In the genomic region with DNA sequence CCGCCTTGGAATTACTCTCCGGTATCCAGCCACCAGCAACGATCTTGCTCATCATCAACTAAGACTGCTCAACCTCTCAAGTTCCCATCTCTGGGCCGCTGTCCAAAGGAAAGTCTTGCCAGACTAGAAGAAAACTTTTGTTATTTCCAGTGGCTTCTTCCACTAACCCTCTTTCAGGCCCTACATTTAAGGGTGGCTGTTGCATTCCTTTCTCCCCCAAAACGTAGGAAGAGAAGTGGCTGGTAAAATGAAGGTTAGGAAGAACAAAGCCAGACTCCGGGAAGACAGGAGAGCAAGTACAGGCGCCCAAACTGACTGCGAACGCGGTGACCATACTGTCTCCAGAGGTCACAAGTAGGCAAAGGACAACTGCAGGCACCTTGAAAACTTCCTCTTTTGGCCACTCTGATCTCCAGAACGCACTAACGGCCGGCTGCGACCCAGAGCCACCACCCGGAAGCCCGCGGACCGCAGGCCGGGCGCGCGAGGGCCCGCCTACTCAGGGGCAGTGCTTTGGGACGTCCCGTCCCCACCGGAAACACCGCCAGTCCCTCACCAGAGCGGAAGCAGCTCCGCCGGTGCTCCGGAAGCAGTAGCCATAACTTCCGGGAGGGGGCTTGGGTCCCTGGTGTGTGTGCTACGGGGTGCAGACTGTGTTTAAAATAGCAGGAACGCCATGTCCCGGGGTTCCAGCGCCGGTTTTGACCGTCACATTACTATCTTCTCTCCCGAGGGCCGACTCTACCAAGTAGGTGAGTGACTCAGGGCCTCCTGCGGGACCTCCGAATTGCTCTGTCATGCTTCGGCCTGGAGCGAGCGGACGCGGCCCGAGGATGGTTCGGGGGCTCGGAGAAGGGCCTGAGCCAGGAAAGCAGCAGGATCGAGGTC, we compare ENCODE assay signal across 8 mouse cellular contexts. TPM values are rescaled to one million over a fixed set of nuclear protein-coding genes. Genes with fewer than 3 reads are reported as not detected.
DNase-seq lines count a peak whose midpoint lies in the region; ATAC-seq lines count a peak whose summit lies in the region.

No protein-coding gene starts in this region.

- peaks cover 5% of the 10 kb centered on the region; the same call in 1 of the 2 replicates for H3K4me1 ChIP-seq in hindbrain, embryonic 11.5 days (replicated peaks; ENCODE audit: control insufficient read depth, insufficient read depth, low read length)

- no peaks in the 10 kb centered on the region for H3K36me3 ChIP-seq in hindbrain, embryonic 11.5 days (ENCODE audit: control insufficient read depth, insufficient read depth, low read length)

- DNase-seq in MN1 (ENCODE audit: low spot score) = peak; percentile 99
- DNase-seq in cerebellum, adult 9-10 months = peak; percentile 86
- DNase-seq in frontal cortex, adult 2 months (ENCODE audit: extremely low spot score in 1 of 2, low spot score in 1 of 2) = peak; percentile 75 to 89
- DNase-seq in hindbrain, embryonic 11.5 days (ENCODE audit: low spot score) = peak; percentile 94
- peak; percentile 85 to 89 for DNase-seq in layer of hippocampus, postnatal 10 days (ENCODE audit: low spot score in 2 of 2)
- DNase-seq in lung, postnatal 10 days = peak; percentile 95
- peak; percentile 90 for DNase-seq in ovary, postnatal 36 days (ENCODE audit: low spot score)
- peak; percentile 90 for DNase-seq in thymus, postnatal 25 days

- H3K27me3 ChIP-seq in hindbrain, embryonic 11.5 days (ENCODE audit: control insufficient read depth, insufficient read depth, low read length) = no peaks in the 10 kb centered on the region

- H3K9me3 ChIP-seq in hindbrain, embryonic 11.5 days (ENCODE audit: control insufficient read depth, low read length) = no peaks in the 10 kb centered on the region

- ATAC-seq in hindbrain, embryonic 11.5 days (ENCODE audit: low FRiP score) = peak; percentile 99

- H3K4me3 ChIP-seq in hindbrain, embryonic 11.5 days (ENCODE audit: low read depth, low read length) = peak overlapping the region; percentile 84

- H3K27ac ChIP-seq in hindbrain, embryonic 11.5 days (ENCODE audit: low read depth, low read length) = peak overlapping the region; percentile 89

- H3K9ac ChIP-seq in hindbrain, embryonic 11.5 days (ENCODE audit: low read depth, low read length) = peak overlapping the region; percentile 93

- WGBS in hindbrain, embryonic 11.5 days = 1% methylated on average over 51 of the region's 51 CpGs

- peak overlapping the region; percentile 88 for H3K4me2 ChIP-seq in hindbrain, embryonic 11.5 days (replicated peaks; ENCODE audit: low read depth, low read length)

RNA-seq across cellular contexts. Expression of a gene that starts 14.5 kb away (rescaled TPM):
- polyA plus RNA-seq in frontal cortex, adult 2 months (2012; rRNA removed) = 130 and 133 TPM in 2 replicates
- 503 and 508 TPM in 2 replicates for polyA plus RNA-seq in hindbrain, embryonic 11.5 days (2014; fragmentation: Nextera tagmentation; extraction: Ambion mirVana)
- total RNA-seq in layer of hippocampus, postnatal 10 days (2021) = 100 to 1,000 TPM; 167 to 168 TPM

Comparison
In these comparisons a context has a peak if more than half of its experiments do, and no peak if none do; other contexts are left out.
1. Peak in every context shown above with its lines: DNase-seq, ATAC-seq, H3K4me3 ChIP-seq and H3K27ac ChIP-seq.